Mouse (Mus musculus) spleen, postnatal 14 days (tissue): ENCODE data around the gene Phactr2.

Experiments
- DNase-seq, 2 experiments: peaks; one replicate each; pipeline ENCODE4 v3.0.0; 2021 to 2022; ENCODE audit warnings: low spot score in 2 of 2

The Phactr2 gene

GRCm38 (mm10) chr10:13275152-13275551 is 199.1 kb downstream of the Phactr2 start:
- no peak for DNase-seq

DNA sequence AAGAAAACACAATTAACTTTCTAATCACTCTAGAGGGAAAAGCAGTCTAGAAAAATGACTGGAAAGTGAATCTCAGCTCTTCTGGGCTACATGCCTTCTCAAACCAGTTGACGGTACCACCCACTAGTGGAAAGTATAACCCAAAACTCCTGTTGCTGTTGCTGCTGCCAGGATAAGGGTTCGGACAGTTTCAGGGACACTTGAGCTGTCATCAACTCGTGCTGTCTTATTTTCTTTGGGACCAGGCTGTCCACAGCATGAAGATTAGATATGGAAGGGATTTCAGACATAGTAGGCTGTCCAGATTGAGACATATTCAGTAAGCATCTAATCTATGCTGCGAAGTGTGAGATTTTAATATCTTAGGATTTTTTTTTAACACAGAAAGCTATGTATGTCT is 199.5 kb downstream of the Phactr2 start:
- DNase-seq: no peak

GRCm38 (mm10) chr10:13273756-13274155 is 200.5 kb downstream of the Phactr2 start:
- DNase-seq: no peak

DNA sequence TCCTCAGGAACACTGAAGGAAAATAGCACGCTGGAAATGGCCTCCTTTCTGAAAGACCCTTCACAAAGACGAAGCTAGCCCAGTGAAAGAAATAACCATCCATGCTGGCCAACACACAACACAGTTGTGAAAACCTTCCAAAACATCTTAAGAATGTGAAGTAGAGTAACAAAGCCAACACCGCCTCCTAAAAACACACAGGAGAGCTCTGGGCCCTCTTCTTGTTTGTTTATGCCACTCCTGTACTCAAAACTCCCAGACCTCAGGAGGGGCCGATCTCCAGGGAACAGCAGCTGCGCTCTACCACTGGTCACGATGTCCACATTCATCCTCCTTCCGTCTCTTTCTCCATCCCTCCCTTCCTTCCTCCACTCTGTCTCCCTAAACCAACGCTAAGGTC is 202.5 kb downstream of the Phactr2 start:
- no peak for DNase-seq

DNA sequence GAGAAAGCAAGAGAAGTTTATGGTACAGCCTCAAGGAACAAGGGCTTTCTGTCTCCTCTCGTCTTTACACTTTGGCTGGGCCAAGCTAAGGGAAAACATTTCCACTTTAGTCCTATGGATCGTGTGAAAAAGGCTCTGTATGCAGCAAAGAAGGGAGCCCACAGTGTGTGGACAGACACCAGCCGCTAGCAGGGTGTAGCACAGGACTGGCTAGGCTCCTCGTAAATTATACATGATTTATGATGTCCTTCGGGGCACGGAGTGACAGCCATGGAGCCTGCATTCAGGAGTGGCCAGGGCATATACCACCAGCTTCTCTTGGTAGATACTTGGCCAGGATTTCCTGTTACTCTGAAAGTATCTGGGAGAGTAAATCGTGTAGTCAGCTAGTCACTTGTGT is 203.1 kb downstream of the Phactr2 start:
- no peak for DNase-seq

DNA sequence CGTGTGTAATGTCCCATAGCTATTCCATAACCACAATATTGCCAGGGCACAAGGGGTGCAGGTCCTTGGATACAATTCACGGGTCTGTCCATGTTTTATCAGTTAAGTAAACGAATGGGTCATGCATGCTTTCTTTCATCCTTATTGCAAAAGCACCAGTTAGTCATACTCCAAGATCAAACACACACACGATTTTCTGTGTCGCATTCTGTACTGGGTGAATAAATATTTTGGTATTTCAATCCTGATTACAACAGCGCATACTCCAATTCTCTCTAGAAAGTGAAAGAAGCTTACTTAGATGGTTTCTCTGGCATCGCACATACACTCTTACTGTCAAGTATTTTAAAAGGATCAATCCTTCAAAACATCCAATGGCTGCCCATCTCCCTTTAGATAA is 203.9 kb downstream of the Phactr2 start:
- DNase-seq: no peak

GRCm38 (mm10) chr10:13259251-13259650 is 215.0 kb downstream of the Phactr2 start:
- DNase-seq: no peak

DNA sequence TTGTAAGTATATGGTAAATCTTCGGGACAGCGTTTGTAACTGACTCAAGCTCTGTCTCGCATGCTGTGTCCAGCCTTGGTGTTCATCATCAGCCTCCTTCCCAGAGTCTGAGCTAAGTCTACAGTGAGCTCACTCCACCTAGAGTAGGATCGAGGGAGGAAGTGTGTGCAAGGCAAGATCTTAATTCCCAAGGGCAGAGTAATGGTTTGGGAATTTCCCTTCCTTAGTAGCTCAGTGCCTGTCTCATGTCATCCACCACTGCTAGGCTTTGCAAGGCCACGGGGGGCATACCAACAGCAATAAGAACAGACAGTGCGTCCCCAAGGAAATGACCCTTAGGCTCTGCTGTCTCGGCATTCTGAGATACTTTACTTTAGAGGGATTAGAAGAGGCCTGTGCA is 218.0 kb downstream of the Phactr2 start:
- DNase-seq: no peak

DNA sequence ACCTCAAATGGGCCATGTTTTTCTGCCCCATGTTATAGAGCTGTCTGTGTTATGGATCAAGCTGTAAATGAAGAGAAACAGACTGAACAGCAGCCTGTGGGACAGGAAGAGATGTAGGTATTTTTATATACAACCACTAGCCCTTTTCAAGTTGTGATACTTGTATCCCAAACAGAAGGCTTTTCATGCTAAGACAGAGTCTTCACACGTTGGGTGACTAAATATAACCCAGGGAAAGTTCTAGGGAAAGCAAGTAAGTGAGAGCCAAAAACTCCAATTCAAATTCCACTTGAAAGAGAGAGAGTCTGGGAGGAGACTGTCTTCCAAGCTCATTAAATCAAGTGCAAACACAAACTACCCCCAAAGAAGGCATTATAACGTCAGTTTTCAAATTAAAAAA is 223.9 kb downstream of the Phactr2 start:
- no peak for DNase-seq

- no peak for DNase-seq
Measured at GRCm38 (mm10) chr10:13249126-13249525, 225.1 kb downstream of the Phactr2 start.

DNA sequence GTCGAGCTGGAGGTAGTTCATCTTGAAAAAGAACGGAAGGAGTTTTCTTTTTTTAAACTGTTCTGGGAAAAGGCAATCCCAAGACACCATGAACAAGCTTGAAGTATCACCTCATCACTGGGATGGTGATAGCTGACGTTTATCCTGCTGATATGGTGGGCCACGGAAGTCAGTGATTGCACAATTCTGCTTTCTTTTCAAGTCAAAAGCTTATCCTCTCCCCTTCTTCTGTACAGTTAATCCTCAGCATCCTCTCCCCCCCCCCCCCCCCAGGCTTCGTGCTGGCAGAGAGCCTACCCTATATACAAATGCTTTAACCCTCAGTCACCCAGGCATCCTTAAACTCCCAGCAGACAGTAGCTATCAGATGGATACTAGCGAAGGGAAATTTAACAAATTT is 228.5 kb downstream of the Phactr2 start:
- DNase-seq: no peak

DNA sequence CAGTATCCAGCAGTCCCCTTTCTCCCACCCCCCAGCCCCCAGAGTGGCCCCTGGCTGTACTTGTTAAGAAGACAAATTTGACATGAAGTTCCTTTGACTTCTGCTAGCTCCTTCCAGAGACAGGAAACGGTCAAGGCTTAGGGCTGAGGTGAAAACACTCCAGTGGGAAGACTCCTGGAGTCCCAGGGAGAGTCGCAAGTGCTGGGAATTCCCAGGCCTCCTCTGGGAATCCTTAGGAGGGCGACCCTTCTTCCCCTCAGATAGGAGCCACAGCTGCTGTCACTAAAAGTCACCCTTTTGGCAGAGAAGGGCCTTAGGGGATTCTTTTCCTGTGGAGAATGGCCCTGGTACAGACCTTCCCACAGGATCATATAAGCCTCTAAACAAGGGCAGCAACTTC is 230.0 kb downstream of the Phactr2 start:
- no peak for DNase-seq

DNA sequence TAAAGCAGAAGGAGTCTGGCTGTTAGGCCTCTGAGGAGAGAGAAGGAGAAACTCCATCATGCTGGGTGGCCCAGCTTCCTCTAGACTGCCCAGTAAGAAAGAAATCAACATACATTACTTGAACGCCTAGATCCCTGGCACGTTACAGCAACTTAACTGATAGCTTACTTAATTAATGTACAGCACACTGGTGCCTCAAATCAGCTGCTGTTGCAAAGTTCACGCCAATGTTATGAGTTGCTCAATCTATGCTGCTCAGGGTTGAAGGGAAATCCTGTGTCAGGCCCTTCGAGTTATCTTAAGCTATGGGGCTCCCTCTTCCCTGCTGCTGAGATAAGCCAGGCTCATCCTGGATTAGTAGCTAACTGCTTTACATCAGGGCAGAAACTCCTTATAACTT is 233.8 kb downstream of the Phactr2 start:
- no peak for DNase-seq

DNA sequence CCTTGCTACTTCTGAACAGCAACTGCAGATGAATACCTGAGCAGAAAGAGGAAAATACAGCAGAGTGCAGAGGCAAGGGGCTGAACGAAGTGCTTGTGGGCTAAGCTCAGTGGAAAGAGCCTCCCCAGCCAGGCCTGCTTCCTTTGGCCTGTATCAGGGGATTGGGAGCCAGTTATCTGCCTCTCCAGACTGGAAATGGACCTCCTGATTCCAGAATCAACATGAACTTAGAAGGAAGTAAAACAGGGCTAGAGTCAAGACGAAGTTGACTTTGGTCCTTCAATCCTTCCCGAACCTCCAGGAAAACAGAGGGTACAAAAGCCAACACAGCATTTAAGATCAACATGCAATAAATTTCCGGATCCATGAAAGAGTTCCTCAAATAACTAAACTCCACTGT is 236.0 kb downstream of the Phactr2 start:
- no peak for DNase-seq

DNA sequence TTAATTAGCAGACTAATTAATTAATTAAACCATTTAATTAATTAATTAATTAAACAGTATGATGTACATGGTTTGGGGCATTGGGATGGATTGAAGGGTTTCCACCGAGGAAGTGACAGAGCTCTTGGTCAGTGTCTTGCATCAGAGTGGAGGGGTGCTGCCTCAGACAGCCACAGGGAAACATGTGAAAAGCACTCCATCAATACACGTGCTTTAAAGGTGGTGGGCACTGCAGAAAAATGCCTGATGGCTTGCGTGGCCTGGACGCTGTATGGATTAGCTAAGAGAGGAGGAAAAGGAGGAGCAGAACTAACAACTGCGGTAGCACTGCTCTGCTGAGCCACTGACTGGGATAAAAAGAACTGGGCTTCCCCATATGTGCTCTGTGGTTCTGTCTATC is 237.3 kb downstream of the Phactr2 start:
- no peak for DNase-seq

GRCm38 (mm10) chr10:13234503-13234902 is 239.7 kb downstream of the Phactr2 start:
- no peak for DNase-seq

- DNase-seq: no peak
Measured at GRCm38 (mm10) chr10:13233941-13234340, 240.3 kb downstream of the Phactr2 start.

DNA sequence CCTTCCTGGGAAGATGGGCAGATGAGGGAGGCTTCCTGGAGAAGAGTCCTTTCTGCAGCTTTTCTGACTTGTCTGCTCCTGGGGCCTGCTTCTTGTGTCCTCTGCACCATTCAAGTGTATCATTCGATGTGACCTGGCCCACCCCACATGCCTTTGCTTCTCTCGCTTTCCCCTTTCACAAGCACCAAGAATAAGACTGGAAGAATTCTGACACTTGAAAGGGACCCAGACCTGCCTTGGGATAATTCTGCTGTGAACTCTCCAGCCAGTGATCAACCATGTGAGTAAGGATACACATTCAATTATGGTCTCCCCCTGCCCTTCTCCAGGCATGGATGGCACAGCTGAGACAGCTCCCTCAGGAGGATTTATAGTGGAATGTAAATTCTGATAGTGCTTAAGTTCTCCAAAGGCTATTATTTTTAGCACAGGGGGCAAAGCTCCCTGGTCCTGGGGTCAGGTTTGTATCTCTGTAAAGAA is 241.0 kb downstream of the Phactr2 start:
- no peak for DNase-seq

DNA sequence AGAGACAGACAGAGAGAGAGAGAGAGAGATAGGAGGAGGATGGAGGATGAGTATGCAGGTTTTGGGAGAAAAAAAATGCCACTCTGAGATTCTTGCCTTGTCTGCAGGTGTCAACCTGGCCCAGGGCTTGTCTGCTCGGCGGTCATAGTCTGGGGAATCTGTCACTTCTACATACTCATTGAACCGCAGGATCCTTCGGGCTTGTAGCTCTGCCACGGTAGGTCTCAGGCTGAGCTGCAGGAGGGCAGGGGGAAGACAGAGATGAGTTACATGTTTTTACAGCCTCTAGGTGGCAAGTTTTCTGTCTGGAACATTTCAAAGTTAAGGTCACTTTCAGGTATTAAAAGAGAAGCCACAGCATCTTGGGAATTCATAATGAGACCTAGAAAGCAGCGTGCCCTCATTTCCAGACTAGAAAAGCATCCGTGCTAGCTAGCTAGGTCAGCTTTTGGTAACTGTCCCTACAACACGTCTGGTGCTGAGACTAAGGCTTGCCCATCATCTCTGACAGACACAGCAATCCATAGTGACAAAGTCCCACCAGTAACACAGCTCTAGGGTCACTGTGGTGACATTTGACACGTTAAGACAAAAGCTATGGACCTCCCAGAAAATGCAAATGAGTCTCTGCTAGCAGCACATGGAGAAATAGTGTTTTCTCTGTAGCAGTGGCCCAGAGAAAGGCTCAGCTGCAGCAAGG is 241.6 kb downstream of the Phactr2 start:
- no peak for DNase-seq

DNA sequence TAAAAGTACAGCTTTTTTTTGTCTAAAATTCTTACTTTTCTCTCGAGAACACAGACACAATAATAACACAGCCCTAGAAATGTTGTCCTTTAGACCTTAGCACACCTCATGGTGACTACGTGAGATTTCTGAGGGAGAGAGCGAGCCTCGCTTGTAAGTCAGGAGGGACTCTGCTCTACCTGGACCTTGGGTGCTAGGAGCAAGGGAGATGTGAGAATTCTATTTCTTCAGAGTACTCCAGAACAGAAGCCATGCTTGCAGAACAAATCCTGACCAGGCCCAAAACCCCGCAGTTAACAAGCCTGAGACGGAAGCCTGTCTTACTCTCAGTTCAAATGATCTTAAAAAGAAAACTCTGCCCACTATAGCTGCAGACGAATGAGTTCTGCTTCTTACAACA is 243.5 kb downstream of the Phactr2 start:
- DNase-seq: no peak

GRCm38 (mm10) chr10:13225377-13226063 is 248.7 kb downstream of the Phactr2 start:
- DNase-seq: no peak

GRCm38 (mm10) chr10:13222135-13222534 is 252.1 kb downstream of the Phactr2 start:
- no peak for DNase-seq

DNA sequence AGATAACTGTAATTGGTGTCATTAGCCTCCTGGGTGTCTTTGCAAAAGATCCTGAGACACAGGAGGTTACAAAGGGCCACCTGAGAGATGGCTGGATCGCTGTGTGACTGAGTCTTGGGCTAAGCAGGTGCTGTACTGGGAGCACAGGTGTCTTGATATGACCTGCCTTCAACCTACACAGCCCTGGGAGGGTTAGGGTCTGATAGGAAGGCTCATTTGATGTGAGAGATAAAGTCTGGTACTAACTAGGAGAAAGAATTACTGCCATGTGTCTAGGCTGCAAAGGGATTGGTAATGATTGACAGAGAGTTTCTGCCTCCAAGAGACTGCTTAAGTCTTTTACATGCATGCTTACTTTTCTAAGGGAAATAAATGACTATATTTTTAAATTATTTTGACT is 254.2 kb downstream of the Phactr2 start:
- no peak for DNase-seq

GRCm38 (mm10) chr10:13213956-13214355 is 260.3 kb downstream of the Phactr2 start:
- DNase-seq: no peak
